Mouse (Mus musculus): Measurements from ENCODE around the gene Dhcr24. TPM values are rescaled to one million over a fixed set of nuclear protein-coding genes. Genes with fewer than 3 reads are reported as not detected.

The Dhcr24 gene
- total RNA-seq (2022), result 100 to 1,000 TPM in 2 of 4 experiments, 10 to 100 TPM in 2; 92.7 to 121 (median 102) TPM

GRCm38 (mm10) chr4:106560846-106561781 is at the start of gene Dhcr24:
Gene Dhcr24 (plus strand): TSS chr4:106561038.
- DNase-seq (ENCODE audit: low spot score in 2 of 2), result peak; percentile 84 to 93

GRCm38 (mm10) chr4:106514606-106515005 is 46.2 kb upstream of the Dhcr24 start:
- DNase-seq (ENCODE audit: low spot score in 2 of 2), result no peak

DNA sequence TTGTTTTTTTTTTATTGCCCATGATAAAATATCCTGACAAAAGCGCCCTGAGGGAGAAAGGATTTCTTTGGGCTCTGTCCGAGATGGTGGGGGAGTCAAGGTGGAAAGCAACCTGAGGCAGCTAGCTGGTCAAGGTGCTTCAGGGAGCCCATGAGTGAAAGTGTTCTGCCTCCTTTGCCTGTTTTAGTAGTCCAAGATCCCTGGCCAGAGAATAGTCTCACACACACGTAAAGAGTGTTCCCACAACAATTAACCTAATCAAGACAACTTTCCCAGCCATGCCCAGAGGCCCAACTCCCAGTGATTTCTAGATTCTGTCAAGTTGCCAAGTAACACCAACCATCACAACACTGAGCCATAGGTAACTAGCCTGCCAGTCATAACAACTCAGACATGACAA is 38.3 kb upstream of the Dhcr24 start:
- DNase-seq (ENCODE audit: low spot score in 2 of 2), result no peak

DNA sequence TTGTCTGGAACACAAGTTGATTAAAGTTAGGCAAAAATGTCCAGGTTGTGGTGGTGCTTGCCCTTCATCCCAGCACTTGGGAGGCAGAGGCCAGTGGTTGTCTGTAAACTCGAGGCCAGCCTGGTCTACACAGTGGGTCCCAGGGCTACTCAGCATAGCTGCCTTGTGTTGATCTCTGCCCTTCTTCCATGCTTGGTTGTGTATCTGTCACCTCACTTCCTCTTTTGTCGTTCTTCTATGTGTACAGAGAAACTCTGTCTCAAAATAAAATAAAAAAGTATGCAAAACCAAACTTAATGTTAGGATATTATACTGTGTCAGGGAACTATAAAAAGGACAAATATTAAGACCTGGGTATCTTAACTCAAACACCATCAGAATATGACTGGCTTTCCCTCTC is 36.7 kb upstream of the Dhcr24 start:
- no peak for DNase-seq (ENCODE audit: low spot score in 2 of 2)

GRCm38 (mm10) chr4:106525001-106525400 is 35.8 kb upstream of the Dhcr24 start:
- no peak for DNase-seq (ENCODE audit: low spot score in 2 of 2)

GRCm38 (mm10) chr4:106527856-106528547 is 32.8 kb upstream of the Dhcr24 start:
- DNase-seq (ENCODE audit: low spot score in 2 of 2), result no peak

DNA sequence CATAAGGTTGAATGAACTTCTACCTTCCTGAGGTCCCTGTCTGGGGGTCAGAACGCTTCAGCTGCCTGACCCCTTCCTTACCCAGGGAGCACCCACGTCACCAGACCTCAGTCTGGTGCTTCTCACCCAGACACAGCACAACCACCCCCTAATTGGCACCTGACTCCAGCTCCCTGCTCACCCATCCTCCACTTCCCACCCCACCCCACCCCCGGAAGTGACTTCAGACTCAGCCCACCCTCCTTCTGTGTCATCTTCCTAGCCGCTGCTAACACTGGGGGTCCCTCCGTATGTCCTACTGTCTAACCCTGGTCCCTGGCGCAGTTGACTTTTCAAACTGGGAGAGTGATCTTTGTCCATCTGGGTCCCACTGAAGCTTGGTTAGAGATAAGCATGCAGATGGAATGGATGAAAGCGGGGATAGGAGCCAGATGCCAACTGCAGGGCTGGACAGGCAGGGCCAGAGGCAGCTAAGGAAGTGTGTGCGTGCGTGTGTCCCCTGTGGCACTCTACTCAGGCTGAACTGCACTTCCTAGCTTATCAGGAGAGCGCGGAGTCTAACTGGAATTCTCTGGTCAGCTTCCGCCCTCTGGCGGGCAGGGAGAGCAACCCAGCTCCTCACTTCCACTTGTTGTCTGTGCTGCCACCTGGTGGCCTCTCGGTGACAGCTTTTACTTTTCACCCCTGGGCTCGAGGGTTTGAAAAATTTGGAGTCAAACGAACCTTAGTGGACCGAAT is 31.3 kb upstream of the Dhcr24 start:
- DNase-seq (ENCODE audit: low spot score in 2 of 2), result peak; percentile 72 to 78

DNA sequence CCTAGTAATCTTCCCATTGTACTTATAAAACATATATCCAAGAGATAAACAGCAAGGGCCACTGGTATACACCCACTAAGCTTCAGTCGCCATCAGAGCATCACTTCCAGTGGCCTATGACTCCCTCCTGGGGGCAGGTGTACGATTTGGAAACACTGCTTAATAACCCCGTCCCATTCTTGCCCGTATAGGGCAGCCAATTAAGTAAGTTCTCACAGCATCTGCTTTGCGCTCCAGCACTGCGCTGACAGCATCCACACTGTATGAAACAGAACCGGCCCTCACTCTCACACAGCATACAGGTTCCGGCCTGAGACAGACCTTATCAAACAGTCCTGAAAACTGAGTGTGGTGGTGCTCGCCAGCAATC is 30.7 kb upstream of the Dhcr24 start:
- DNase-seq (ENCODE audit: low spot score in 2 of 2), result no peak

DNA sequence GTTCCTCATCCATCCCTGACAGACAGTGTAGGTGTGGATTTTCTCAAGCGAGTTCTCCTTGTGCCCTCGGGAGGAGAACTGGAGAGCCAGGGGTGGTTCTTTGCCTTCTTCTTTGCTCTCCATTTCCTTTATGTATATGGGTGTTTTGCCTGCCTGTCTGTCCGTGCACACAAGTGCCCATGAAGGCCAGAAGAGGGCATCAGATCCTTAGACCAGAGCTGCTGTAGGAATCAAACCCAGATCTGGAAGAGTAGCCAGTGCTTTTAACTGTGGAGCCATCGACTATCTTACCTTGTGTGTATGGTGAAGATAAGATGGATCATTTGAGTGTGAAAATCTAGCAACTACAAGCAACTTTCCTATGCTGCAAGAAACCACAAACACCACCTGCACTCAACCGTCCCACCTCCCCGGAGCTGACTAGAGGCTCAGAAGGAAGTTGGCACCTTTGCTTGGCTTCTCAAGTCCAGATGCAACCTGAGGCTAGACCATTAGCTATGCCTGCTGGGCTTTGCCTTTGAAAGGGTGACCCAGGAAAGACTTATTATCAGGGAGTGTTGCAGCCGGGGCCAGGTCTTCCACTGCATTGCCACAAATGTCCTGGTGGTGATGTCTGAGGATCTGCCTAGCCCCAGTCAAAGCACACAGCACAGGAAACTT is 27.3 kb upstream of the Dhcr24 start:
- DNase-seq (ENCODE audit: low spot score in 2 of 2), result no peak

GRCm38 (mm10) chr4:106534256-106534655 is 26.6 kb upstream of the Dhcr24 start:
- no peak for DNase-seq (ENCODE audit: low spot score in 2 of 2)

DNA sequence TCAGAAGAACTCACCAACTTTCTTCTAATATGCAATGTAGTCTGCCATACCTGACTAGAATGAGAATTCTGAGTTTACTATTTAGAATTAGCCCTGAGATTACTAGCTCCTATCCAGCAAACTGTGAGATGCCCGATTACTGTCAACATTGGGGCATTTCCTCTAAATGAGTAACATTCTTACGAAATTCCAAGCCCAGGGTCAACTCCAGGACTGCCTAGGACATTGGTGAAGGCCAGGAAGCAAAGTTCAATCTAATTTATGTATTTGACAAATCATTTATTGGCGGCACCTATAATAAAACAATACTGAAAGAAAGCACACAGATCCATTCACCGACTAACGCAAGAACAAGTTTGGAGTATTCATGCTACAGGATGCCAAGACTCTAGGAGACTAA is 21.1 kb upstream of the Dhcr24 start:
- DNase-seq (ENCODE audit: low spot score in 2 of 2), result no peak

DNA sequence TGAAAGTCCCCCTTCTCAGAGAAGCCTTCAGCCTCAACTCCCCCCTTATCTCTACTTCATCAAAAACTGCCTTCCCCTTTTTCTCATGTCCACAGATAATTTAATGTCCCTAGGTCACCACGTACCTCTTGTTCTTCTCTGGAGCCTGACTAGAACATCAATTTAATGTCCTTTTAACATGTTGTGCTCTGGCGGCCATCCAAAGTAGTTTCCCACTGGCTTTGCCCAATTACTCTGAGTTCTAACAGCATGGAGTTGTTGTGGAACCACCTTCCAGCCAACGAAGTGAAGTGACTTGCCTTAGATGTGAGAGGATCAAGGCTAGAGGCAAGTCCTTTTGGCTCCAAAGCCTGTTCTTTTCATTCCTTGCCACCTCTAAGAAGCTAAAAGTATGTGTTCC is 19.3 kb upstream of the Dhcr24 start:
- DNase-seq (ENCODE audit: low spot score in 2 of 2), result no peak

- no peak for DNase-seq (ENCODE audit: low spot score in 2 of 2)
Observed at GRCm38 (mm10) chr4:106542211-106542610, 18.6 kb upstream of the Dhcr24 start.

GRCm38 (mm10) chr4:106545817-106546373 is 14.9 kb upstream of the Dhcr24 start:
- DNase-seq (ENCODE audit: low spot score in 2 of 2), result no peak

- no peak for DNase-seq (ENCODE audit: low spot score in 2 of 2)
Observed at GRCm38 (mm10) chr4:106546896-106547295, 13.9 kb upstream of the Dhcr24 start.

DNA sequence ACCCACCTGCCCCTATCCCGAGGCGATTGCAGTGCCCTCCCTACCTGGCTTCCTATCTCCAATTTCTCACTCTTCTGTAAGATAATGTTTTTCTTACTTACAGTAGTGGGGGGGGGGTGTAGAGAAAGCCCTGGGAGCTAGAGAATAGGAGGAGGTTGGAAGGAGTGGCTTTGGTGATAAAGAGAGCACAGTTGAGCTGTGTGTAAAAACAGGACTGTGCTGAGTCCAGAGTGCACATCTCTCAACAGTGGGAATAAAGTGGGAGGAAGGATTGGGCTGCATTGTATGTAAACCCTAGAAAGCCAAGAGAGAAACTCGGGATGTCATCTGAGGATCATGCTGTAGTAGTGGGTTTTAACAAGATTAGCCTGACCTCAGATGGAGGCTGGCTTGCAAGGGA is 12.7 kb upstream of the Dhcr24 start:
- no peak for DNase-seq (ENCODE audit: low spot score in 2 of 2)

GRCm38 (mm10) chr4:106550516-106551166 is 10.2 kb upstream of the Dhcr24 start:
- DNase-seq (ENCODE audit: low spot score in 2 of 2), result no peak

GRCm38 (mm10) chr4:106557262-106557661 is 3.6 kb upstream of the Dhcr24 start:
- no peak for DNase-seq (ENCODE audit: low spot score in 2 of 2)

DNA sequence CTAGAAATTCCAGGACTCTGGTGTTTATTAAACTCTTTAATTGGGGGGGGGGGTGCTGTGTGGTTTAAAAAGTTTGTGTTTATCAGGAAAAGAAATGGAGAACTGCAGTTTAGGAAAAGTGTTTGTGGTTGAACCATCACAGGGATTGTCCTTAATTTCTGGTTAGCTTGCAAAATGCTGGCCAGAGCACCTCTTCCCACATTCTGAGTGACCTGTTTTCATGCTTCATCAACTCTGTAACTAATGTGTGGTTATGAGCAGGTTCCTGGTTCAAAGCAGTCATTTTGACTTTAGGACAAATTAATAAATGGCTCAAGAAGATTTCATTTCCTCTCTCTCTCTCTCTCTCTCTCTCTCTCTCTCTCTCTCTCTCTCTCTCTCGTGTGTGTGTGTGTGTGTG is 2.9 kb upstream of the Dhcr24 start:
- DNase-seq (ENCODE audit: low spot score in 2 of 2), result no peak

Measured in left cerebral cortex, adult 8-10 months (tissue).